Mouse (Mus musculus) heart, postnatal 0 days (tissue): Measurements from ENCODE around the gene Mtmr12.

ENCODE experiments used
- CTCF ChIP-seq: IDR thresholded peaks from 2 replicates; pipeline ENCODE4 v1.5.1; 2016; ENCODE audit warnings: antibody characterized with exemption, control low read depth, low read depth
- EP300 ChIP-seq: IDR thresholded peaks from 2 replicates; pipeline ENCODE4 v1.6.1; 2016; ENCODE audit warnings: antibody characterized with exemption, low read depth

DNA sequence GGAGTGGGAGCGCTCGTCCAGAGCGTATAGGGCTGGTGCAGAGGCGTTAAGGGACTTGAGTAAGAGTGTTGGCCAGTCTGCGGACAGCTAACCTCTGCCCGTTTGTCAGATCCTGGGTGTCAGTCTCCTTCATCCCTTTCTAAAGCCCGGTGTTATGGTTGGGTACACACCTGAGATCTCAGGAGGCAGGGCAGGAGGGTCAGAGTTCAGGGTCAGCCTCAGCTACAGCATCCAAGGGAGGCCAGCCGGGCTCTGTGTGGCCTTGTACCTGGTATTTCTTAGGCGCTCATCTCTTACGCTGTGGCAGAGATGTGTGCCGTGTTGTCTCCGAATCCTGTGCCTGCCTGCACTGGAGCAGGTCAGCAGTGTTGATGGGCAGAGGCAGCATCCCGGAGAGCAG lies 16.3 kb downstream of the Mtmr12 start:
- TF ChIP-seq CTCF (no peak), EP300 (no peak)
